Mouse (Mus musculus): ENCODE results near the gene Isg20l2. TPM values are rescaled to one million over a fixed set of nuclear protein-coding genes. Genes with fewer than 3 reads are reported as not detected.
A peak's percentile ranks its signal among the peaks of the same experiment; 100 is the strongest.

Gene Isg20l2
- polyA plus RNA-seq, 1 experiment: 22.3 TPM

DNA sequence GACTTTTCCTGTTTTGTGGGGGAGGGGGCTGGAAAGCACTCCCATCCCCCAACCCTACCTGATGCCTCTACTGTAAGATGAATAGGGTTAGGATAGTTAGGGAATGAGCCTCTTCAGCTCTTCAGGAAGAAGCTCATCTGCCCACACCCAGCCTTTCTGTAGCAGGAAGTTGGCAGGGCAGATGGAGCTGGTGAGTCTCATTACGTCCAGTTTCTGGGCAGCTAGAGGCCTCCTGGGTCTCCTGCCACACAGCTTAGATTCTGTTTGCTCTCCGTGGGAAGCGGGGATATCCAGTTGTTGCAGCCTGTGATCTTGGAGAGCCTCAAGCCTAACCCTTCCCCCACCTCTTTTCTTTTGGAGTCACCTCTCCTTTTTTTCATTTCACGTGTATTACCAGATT is 20.2 kb upstream of the Isg20l2 start:
- H3K4me1 ChIP-seq (ENCODE audit: control insufficient read depth, insufficient read depth, low read length): peaks cover 40% of the 10 kb centered on the region
- H3K27ac ChIP-seq (ENCODE audit: insufficient read depth, low read depth, low read length): peak overlapping the region; percentile 66
- H3K4me3 ChIP-seq (ENCODE audit: insufficient read depth, low read length): peak overlapping the region; percentile 26
- TF ChIP-seq CTCF (IDR thresholded peaks at IDR 0.05; ENCODE audit: low read depth, low read length): no peak
- no peak for TF ChIP-seq POLR2A (IDR thresholded peaks at IDR 0.05; ENCODE audit: borderline replicate concordance, low read depth, low read length)

DNA sequence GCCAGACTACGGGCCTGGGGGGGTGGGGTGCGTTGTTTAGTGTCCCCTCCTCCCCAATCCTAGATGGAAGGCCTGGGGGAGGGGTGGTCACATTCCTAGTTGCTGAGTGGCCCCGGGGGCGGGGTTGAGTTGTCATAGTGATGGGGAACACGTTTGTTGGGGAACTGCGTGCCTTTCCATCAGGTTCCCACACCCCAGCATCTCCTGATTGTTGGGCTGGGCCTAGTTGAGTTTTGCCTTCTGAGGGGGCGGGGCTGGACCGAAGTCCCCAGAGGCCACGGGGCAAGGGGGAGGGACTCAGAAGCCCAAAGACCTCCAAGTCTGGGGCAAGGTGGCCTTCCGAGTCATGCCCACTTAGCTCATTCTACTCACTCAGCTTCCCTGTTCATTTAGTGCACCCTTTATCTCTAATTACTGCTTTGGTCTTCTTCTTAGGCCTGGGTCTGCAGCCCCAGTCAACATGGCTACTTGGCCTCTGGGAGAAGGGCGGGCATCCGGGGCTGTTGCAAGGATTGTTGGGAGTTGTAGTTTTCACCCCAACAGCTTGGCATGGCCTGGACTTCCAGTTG is 19.5 kb upstream of the Isg20l2 start:
- TF ChIP-seq CTCF (IDR thresholded peaks at IDR 0.05; ENCODE audit: low read depth, low read length) (no peak), POLR2A (IDR thresholded peaks at IDR 0.05; ENCODE audit: borderline replicate concordance, low read depth, low read length) (no peak)
- H3K4me3 ChIP-seq (ENCODE audit: insufficient read depth, low read length): peak overlapping the region; percentile 42
- H3K4me1 ChIP-seq (ENCODE audit: control insufficient read depth, insufficient read depth, low read length): peaks cover 40% of the 10 kb centered on the region
- peak overlapping the region; percentile 37 for H3K27ac ChIP-seq (ENCODE audit: insufficient read depth, low read depth, low read length)

DNA sequence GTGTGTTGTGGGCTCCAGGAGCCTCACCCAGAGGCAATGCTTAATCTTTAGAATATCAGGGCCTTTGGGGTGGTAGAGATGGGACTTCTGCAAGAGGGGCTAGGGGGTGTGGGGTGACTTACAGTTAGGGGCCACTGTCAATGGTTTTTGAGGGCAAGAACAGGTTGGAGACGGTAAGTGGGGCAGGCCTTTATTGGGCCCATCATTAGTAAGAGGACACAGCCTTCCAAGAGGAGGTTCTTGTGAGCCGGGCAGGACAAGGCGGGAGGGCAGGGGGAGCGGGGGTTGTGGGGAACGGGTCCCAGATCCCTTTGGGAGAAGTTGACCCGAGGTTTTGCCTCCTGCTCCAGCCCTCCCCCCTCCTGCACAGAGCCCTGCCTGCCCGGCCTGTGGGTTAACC is 16.6 kb upstream of the Isg20l2 start:
- Histone ChIP-seq H3K27ac (ENCODE audit: insufficient read depth, low read depth, low read length) (no peak overlapping the region), H3K4me1 (ENCODE audit: control insufficient read depth, insufficient read depth, low read length) (peaks cover 38% of the 10 kb centered on the region), H3K4me3 (ENCODE audit: insufficient read depth, low read length) (no peak overlapping the region)
- TF ChIP-seq CTCF (IDR thresholded peaks at IDR 0.05; ENCODE audit: low read depth, low read length) (no peak), POLR2A (IDR thresholded peaks at IDR 0.05; ENCODE audit: borderline replicate concordance, low read depth, low read length) (no peak)

DNA sequence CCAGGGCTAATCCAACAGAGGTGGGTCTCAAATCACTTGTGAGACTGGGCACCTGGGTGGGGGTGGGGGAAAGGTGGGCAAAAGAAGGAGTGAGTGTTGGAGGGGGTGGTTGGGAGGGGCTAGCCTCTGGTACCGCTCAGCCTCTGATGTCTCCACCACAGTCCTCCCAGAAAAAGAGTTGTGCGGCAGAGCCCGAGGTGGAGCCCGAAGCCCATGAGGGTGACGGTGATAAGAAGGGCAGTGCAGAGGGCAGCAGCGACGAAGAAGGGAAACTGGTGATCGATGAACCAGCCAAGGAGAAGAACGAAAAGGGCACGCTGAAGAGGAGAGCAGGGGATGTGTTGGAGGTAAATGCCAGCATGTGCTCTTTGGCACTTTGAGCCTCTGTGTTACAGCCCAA is 16.2 kb upstream of the Isg20l2 start:
- peaks cover 34% of the 10 kb centered on the region for H3K4me1 ChIP-seq (ENCODE audit: control insufficient read depth, insufficient read depth, low read length)
- no peak for TF ChIP-seq CTCF (IDR thresholded peaks at IDR 0.05; ENCODE audit: low read depth, low read length)
- no peak for TF ChIP-seq POLR2A (IDR thresholded peaks at IDR 0.05; ENCODE audit: borderline replicate concordance, low read depth, low read length)
- H3K4me3 ChIP-seq (ENCODE audit: insufficient read depth, low read length): no peak overlapping the region
- H3K27ac ChIP-seq (ENCODE audit: insufficient read depth, low read depth, low read length): no peak overlapping the region

DNA sequence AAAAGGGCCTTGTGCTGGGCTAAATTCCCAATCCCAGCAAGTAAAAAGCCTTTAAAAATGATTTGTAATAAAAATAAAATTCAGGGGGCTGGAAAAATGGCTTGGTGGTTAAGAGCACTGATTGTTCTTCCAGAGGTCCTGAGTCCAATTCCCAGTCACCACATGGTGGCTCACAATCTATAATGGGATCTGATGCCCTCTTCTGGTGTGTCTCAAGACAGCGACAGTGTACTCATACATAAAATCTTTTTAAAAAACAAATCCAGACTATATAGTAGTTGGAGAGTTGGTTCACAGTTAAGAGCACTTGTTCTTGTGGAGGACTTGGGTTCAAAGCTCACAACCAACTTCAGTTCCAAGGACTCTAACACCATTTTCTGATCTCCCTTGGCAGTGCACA is 13.1 kb upstream of the Isg20l2 start:
- no peak for TF ChIP-seq CTCF (IDR thresholded peaks at IDR 0.05; ENCODE audit: low read depth, low read length)
- TF ChIP-seq POLR2A (IDR thresholded peaks at IDR 0.05; ENCODE audit: borderline replicate concordance, low read depth, low read length): no peak
- Histone ChIP-seq H3K27ac (ENCODE audit: insufficient read depth, low read depth, low read length) (no peak overlapping the region), H3K4me3 (ENCODE audit: insufficient read depth, low read length) (no peak overlapping the region), H3K4me1 (ENCODE audit: control insufficient read depth, insufficient read depth, low read length) (peaks cover 15% of the 10 kb centered on the region)

DNA sequence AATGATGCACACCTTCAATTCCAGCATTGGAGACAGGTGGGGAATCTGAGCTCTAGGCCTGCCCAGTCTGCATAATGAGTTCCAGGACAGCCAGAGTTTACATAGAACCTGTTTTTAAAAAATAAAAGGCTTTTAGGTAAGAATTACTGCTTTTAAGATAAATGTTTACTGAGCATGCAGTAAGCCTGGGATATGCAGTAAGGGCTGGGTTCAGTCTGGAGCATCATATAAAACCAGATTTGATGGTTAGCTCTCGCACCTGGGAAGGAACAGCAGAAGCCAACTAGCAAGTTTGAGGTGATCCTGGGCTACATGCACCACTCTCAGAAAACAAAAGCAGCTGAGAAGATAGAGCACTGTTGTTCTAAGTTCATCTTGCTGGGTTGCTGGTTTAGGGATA is 11.6 kb upstream of the Isg20l2 start:
- Histone ChIP-seq H3K4me1 (ENCODE audit: control insufficient read depth, insufficient read depth, low read length) (peaks cover 4% of the 10 kb centered on the region; the same call in 1 of the 2 replicates), H3K4me3 (ENCODE audit: insufficient read depth, low read length) (no peak overlapping the region), H3K27ac (ENCODE audit: insufficient read depth, low read depth, low read length) (no peak overlapping the region)
- TF ChIP-seq POLR2A (IDR thresholded peaks at IDR 0.05; ENCODE audit: borderline replicate concordance, low read depth, low read length) (no peak), CTCF (IDR thresholded peaks at IDR 0.05; ENCODE audit: low read depth, low read length) (no peak)

DNA sequence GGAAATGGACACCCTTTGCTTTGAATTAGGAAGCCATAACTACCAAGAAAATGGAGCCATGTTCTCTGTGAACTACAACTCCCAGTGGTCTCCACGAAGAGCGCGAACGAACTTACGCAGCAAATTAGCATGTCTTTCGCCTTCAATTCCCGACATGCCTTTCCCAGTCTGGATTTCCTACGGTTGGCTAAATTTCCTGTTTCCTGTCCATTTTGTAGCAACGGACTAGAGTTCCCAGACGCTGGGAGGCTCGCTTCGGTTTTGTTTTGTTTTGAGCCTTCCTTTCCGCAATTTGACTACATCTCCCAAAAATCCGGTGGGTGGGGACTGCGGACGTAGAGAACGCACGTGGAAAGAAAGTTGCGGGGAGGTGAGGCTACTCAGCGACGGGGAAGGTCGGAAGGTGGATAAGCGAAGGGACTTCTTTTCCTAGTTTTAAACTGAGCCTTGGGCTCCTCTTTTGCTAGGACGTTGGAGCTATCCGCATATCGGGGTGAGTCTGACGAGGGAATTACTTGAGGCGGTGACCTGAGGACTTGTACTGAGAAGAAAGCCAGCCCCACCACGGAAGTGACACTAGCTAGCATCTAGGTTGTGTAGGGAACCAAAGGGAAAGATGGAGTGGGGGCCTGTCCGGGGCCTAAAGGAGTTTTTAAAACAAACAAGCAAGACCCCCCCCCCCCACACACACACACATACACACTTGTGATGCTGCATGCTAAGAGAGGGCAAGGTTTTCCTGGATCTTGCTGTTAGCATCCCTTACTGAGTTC is 10.6 kb upstream of the Isg20l2 start, which contains the start of gene Mrpl24:
Gene Mrpl24, plus strand, starts transcription at position 171 of the 773 bp plus-strand sequence.
- Histone ChIP-seq H3K4me3 (ENCODE audit: insufficient read depth, low read length) (peak within 1 kb of the TSS; percentile 67), H3K27ac (ENCODE audit: insufficient read depth, low read depth, low read length) (peak within 1 kb of the TSS; percentile 62), H3K4me1 (ENCODE audit: control insufficient read depth, insufficient read depth, low read length) (peaks cover 4% of the 10 kb centered on the region; the same call in 1 of the 2 replicates)
- TF ChIP-seq CTCF (IDR thresholded peaks at IDR 0.05; ENCODE audit: low read depth, low read length) (no peak), POLR2A (IDR thresholded peaks at IDR 0.05; ENCODE audit: borderline replicate concordance, low read depth, low read length) (peak; percentile 9; the same call in 1 of the 2 replicates)

DNA sequence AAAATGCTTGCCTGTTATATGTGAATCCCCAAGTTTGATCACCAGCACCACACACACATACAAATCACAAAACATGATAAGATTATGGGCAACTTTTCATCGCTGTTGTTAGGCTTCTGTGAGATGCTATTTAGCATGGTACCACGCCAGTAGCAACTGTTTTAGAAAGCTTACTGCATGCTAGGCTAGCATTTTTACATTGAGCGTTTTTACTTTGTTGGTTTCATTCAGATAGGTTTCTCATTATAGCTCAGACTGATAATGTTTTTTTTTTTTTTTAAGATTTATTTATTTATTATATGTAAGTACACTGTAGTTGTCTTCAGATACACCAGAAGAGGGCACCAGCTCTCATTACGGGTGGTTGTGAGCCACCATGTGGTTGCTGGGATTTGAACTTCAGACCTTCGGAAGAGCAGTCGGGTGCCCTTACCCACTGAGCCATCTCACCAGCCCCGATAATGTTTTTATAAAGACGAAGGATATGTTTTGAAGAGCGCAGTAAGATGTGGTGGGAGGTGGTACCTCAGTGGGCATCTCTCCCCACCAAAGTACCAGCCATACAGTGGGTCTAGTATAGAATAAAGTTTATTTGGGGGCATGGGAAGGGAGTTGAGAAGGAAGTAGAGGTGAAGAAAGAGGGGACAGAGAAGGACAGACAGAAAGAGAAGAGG is 9.7 kb upstream of the Isg20l2 start:
- no peak overlapping the region; the same call in 1 of the 2 replicates for H3K27ac ChIP-seq (ENCODE audit: insufficient read depth, low read depth, low read length)
- peak overlapping the region; percentile 67 for H3K4me3 ChIP-seq (ENCODE audit: insufficient read depth, low read length)
- H3K4me1 ChIP-seq (ENCODE audit: control insufficient read depth, insufficient read depth, low read length): peaks cover 4% of the 10 kb centered on the region; the same call in 1 of the 2 replicates

DNA sequence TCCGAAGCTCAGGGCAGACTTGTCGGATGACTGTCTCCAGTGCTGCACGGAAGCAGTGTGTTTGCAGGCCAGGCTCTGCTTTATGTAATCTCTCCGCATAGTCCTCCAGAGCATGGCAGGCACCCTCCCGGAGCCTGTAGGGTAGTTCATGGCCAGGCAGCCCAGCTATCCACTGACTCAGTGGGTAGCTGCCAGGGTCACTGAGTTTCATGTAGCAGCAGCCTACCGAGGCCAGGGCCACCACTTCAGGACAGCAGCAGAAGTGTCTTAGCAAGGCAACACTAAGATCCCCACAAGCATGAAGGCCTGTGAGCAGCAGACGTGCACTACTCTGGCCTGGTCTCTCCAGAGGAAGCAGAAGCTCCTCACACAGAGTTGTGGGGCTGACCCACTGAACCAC is 5.1 kb upstream of the Isg20l2 start:
- Histone ChIP-seq H3K27ac (ENCODE audit: insufficient read depth, low read depth, low read length) (no peak overlapping the region), H3K4me3 (ENCODE audit: insufficient read depth, low read length) (no peak overlapping the region), H3K4me1 (ENCODE audit: control insufficient read depth, insufficient read depth, low read length) (peaks cover 4% of the 10 kb centered on the region; the same call in 1 of the 2 replicates)
- TF ChIP-seq POLR2A (IDR thresholded peaks at IDR 0.05; ENCODE audit: borderline replicate concordance, low read depth, low read length) (no peak), CTCF (IDR thresholded peaks at IDR 0.05; ENCODE audit: low read depth, low read length) (no peak)

More for the DNA sequence above, 9.7 kb upstream of the Isg20l2 start:
- no peak for TF ChIP-seq POLR2A (IDR thresholded peaks at IDR 0.05; ENCODE audit: borderline replicate concordance, low read depth, low read length)
- no peak for TF ChIP-seq CTCF (IDR thresholded peaks at IDR 0.05; ENCODE audit: low read depth, low read length)

Measured in bone marrow macrophage, adult 2 months (primary cell).